Mouse (Mus musculus) hindbrain, embryonic 15.5 days (tissue): ENCODE results near the gene Arhgef9. TPM values are rescaled to one million over a fixed set of nuclear protein-coding genes. Genes with fewer than 3 reads are reported as not detected.

Experiments used
- polyA plus RNA-seq: library from polyadenylated mRNA; unstranded; fragments of >200 nt; fragmentation: Nextera tagmentation; extraction: Ambion mirVana; gene quantifications from 2 replicates; pipeline ENCODE4 v1.2.1, GENCODE M21; 2015

The Arhgef9 gene
- polyA plus RNA-seq, 1 experiment from 2014 or later = 44.9 TPM

Other genes with a start within 250 kb of the Arhgef9 start
- gene Spin4, start 170.2 kb downstream of the Arhgef9 start, polyA plus RNA-seq = 2.8 and 2.9 TPM in 2 replicates
- gene Amer1, start 248.0 kb upstream of the Arhgef9 start, polyA plus RNA-seq = 12.3 and 12.9 TPM in 2 replicates